Mouse (Mus musculus) thymus, adult 2 months (tissue): ENCODE results near the gene Canx. TPM values are rescaled to one million over a fixed set of nuclear protein-coding genes. Genes with fewer than 3 reads are reported as not detected.

ENCODE experiments used
- DNase-seq: peaks from one replicate; pipeline ENCODE4 v3.0.0; 2021
- H3K27ac ChIP-seq: fragments of 200-500 bp; 2 replicates; pipeline ENCODE4 v1.5.1; 2012; ENCODE audit warnings: low read length, control low read depth; ENCODE audit not compliant: control insufficient read depth, insufficient read depth
- H3K27me3 ChIP-seq: fragments of 200-500 bp; 2 replicates; pipeline ENCODE4 v1.6.1; 2012; ENCODE audit warnings: mild to moderate bottlenecking, low read length, moderate library complexity, mixed read lengths; ENCODE audit not compliant: control insufficient read depth, insufficient read depth
- H3K36me3 ChIP-seq: fragments of 200-500 bp; 2 replicates; pipeline ENCODE4 v1.6.1; 2012; ENCODE audit warnings: mild to moderate bottlenecking, low read length, moderate library complexity; ENCODE audit not compliant: control insufficient read depth, insufficient read depth
- H3K4me1 ChIP-seq: fragments of 200-500 bp; replicated peaks from 2 replicates; pipeline ENCODE4 v1.6.1; 2012; ENCODE audit warnings: low read length; ENCODE audit not compliant: control insufficient read depth, insufficient read depth
- H3K4me3 ChIP-seq: fragments of 200-500 bp; 2 replicates; pipeline ENCODE4 v1.5.1; 2012; ENCODE audit warnings: mild to moderate bottlenecking, low read length, control low read depth, moderate library complexity; ENCODE audit not compliant: control insufficient read depth, insufficient read depth
- CTCF ChIP-seq: fragments of 200-500 bp; IDR thresholded peaks from 2 replicates; pipeline ENCODE4 v1.5.1; 2012; ENCODE audit warnings: mild to moderate bottlenecking, control low read depth, low read length, moderate library complexity, borderline replicate concordance; ENCODE audit not compliant: control insufficient read depth, poor library complexity, insufficient read depth; ENCODE audit errors: extremely low read depth
- POLR2A ChIP-seq: fragments of 200-500 bp; IDR thresholded peaks from 2 replicates; pipeline ENCODE4 v1.6.1; 2012; ENCODE audit warnings: mild to moderate bottlenecking, low read length, control low read depth, moderate library complexity; ENCODE audit not compliant: control insufficient read depth, poor library complexity, insufficient read depth; ENCODE audit errors: extremely low read depth
- WGBS: fragments of 180-500 bp; shearing (Covaris S2); methylation state at CpG from one replicate; pipeline ENCODE4 v1.1.7; 2018; 5-methylcytosine and 5-hydroxymethylcytosine counted together
- polyA plus RNA-seq: library from polyadenylated mRNA; depleted of rRNA; stranded (reverse); fragments of >200 nt; gene quantifications from 2 replicates; pipeline ENCODE4 v1.2.3, GENCODE M21; 2012; rRNA removed

Gene Canx
- polyA plus RNA-seq, 1 experiment: 44.3 TPM

- WGBS: 41% methylated on average over 5 of the region's 5 CpGs
- Histone ChIP-seq H3K27ac (no peak overlapping the region), H3K27me3 (no peaks in the 10 kb centered on the region), H3K4me3 (no peak overlapping the region), H3K36me3 (no peaks in the 10 kb centered on the region), H3K4me1 (0 out of 2 replicates have a peak, but pooled peaks cover under 1% of the 10 kb centered on the region)
- no peak for DNase-seq
- TF ChIP-seq CTCF: no peak
- no peak for TF ChIP-seq POLR2A
Observed at GRCm38 (mm10) chr11:50245269-50245668, 80.2 kb downstream of the Canx start.

Other genes with a start within 250 kb of the Canx start
- gene Tbc1d9b, start 194.3 kb downstream of the Canx start, polyA plus RNA-seq: 58.7 and 70.3 TPM in 2 replicates
- gene Mrnip, start 151.2 kb downstream of the Canx start, polyA plus RNA-seq: 8.7 and 8.9 TPM in 2 replicates
- 159 and 173 TPM in 2 replicates for gene Sqstm1, start 114.8 kb downstream of the Canx start, polyA plus RNA-seq
- 29.5 and 29.7 TPM in 2 replicates for gene Mgat4b, start 114.8 kb downstream of the Canx start, polyA plus RNA-seq
- 34.4 and 46.9 TPM in 2 replicates for gene Ltc4s, start 87.1 kb downstream of the Canx start, polyA plus RNA-seq
- gene Maml1, start 33.4 kb downstream of the Canx start, polyA plus RNA-seq: 35.3 and 41.4 TPM in 2 replicates
- gene Cby3, start 28.8 kb upstream of the Canx start, polyA plus RNA-seq: 0.16 TPM in 1 of 2 replicates, not detected in the other
- gene Hnrnph1, start 51.3 kb upstream of the Canx start, polyA plus RNA-seq: 147 and 164 TPM in 2 replicates
- 9.5 and 10.7 TPM in 2 replicates for gene Rufy1, start 105.5 kb upstream of the Canx start, polyA plus RNA-seq